Mouse (Mus musculus): ENCODE data around the gene Gm26897. TPM values are rescaled to one million over a fixed set of nuclear protein-coding genes. Genes with fewer than 3 reads are reported as not detected.

The Gm26897 gene
- not detected in 2 replicates for polyA plus RNA-seq (2021; fragmentation: Nextera tagmentation)
- long read RNA-seq, experiment 1 = 0 reads
- long read RNA-seq, experiment 2 = 0 reads

GRCm38 (mm10) chr5:111733851-111734250 lies at the start of gene Gm26897:
Gm26897 (plus strand) TSS chr5:111733924.

